Mouse (Mus musculus) ovary, adult 18-20 months (tissue): ENCODE measurements around the gene Btnl10.
A peak's percentile ranks its signal among the peaks of the same experiment; 100 is the strongest.
"Not testable (repeated sequence)": the region's sequence is repeated elsewhere in the genome, so short reads cannot be mapped to it uniquely, and the experiment has no call there.

Source experiments
- DNase-seq: peaks from one replicate; pipeline ENCODE4 v3.0.0; 2022; ENCODE audit warnings: low spot score, mixed read lengths

Btnl10 gene

DNA sequence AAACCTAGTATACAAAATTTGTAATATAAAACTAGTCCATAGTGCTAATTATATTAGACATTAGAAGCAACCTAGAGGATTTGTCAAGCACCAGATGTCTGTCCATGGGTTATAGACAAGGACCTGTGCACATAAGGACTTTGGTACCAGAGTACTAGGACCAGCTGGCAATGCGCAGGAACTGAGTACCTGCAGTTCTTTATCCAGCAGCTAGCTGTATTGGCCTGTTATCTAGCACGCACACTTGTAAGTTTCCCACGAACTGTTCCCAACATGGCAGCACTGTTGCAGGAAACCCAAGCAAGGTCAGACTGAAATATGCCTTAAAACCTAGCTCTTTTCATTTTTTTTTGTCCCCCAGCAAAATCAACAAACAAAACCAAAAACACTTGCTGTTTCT, 12.5 kb downstream of the Btnl10 start:
- DNase-seq, result no peak

DNA sequence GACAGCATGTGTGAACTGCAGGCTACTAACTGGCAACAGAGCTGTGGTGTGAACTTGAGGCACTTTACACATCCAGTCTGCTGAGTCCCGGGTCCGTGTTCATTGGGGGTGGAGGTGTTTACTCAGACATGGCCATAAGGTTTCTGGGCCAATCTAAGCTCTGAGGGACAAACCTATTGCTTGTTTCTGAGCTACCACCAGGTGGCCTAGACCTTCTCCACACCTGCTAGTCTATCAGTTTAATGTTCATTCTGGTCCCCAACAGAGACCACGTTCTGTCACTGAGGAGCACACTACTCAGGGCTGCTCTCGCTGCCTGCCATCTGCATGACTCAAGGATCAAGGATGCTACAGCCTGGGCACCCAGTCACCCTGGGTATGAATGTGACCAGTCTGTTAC, 13.9 kb downstream of the Btnl10 start:
- no peak for DNase-seq

DNA sequence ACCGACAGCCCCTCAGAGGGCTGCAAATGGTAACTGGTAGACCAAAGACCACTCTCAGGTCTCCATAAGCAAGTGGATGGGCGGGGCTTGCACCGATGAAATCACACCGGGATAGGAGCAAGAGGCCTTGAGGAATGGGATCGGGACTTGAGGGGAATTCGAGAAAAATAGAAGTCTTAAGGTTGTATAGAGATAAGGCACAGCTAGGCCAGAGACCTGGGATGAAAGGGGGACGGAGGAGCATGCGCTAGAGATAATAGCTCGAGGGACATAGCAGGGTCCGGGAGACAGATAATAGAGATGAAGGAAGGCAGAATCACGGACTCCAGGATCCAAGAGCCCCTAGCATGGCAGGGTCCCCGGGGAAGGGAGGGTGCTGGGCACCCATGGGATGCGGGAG, 20.2 kb downstream of the Btnl10 start:
- DNase-seq, result no peak

DNA sequence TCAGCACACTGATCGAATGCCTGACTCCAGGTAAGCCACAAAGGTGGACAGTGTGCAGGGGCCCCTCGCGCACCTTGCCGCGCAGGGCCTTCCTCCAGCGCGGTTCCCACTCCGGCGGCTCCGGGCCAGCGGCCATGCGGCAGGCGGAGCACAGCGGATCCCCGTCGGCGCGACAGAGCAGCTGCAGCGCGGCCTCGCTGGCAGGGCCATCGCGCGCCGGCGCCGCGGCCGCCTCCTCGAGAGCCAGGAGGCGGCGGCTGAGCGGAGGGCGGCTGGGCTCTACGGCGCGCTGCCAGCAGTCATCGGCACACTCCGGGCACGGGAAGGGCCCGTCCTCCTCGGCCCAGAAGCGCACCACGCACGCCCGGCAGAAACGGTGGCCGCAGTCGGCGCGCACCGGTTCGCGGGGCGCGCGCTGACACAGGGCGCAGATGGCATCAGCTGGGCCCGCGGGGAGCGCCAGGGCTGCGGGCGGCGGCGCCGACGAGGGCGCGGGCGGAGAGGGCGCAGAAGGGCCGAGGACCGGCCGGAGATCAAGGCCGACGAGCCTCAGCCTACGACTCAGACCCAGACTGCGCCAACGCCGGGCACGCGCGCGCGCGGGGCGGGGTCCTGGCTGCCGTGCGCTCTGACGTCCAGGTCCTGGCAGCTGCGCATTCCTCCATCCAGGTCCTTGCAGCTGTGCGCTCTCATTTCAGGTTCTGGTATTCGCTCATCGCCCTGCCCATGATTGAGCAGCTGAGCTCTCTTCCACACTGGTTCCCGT, 20.8 kb downstream of the Btnl10 start, which contains the start of gene Rnf187:
Rnf187 (minus strand) TSS at position 595 of the 766 bp plus-strand sequence.
- peak; percentile 84 for DNase-seq

DNA sequence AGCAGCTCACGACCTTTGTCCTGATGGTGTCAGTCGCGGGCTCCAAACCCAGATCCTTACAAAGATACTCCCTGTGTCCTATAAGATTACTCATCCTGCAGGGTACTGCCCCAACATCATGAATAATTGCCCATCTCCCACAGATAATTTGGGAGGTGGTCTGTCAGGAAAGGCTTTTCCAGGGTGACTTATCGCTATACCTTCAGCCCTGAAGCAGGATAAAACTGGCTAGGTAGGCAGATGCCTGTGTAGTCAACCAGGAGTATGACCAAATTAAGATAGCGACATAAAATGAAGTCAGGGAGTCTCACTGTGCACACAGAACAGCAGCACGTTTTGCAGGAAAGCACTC, 21.4 kb downstream of the Btnl10 start:
- DNase-seq, result no peak

DNA sequence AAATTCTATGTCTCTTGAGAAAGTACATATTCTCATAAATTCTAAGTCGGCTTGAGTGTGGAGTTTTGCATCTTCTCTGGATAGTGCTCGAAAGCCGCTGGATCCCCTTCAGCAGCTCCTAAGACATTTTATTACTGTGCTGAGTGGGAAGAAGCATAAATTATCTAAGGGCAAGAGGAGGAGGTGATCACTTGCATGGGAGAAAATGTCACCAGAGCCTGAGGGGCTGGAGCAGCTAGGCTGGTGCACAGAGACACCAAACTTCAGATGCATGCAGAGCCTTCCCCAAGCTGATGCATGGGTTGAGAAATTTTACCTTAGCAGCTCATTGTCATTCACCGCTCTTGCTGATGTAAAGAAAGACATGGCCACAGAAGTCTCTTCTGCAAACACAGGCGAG, 26.4 kb downstream of the Btnl10 start:
- DNase-seq, result no peak

DNA sequence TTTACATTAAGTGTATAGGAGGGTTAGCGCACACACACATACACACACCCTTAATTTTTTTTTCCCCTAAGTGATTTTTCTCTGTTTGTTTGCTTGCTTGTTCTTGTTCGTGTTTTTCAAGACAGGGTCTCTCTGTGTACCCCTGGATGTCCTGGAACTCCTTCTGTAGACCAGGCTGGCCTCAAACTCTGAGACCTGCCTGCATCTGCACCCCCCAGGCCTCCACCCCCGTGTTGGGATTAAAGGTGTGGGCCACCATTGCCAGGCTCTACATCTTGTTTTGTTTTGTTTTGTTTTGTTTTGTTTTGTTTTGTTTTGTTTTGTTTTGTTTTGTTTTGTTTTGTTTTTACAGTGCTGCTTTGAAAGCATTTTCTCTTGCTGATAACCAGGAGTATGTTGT, 29.6 kb downstream of the Btnl10 start:
- DNase-seq, result no peak

DNA sequence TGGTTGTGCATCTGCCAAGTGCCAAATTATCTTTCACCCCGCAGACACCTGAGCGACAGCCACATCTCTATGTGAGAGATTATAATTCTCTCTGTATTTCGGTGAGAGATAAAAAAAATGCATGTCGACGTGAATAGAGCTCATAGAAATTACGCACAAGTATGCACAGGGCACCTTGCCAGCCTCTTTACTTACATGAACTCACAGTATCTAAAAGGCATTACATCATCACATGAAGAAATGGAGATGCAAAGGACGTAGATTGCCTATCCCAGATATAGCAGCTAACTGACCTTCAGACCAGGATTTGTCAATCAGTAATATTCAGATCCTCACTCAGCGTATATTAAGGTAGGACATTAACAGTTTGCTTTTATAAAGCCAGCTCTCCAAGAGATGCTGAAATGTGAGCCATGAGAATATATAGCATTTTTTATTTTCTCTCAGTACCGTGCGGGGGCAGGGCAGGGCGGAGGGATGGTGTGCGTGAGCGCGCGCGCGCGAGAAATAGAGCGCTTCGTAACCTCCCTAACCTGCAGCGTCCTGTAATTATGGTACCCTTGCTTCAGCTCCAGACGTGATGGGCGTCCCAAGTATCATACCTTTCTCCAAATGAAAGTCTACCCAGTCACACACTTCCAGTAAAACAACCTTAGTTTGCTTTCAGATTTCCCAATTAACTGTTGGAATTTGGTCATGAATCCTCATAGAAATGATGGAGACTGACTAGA, 30.3 kb downstream of the Btnl10 start:
- no peak for DNase-seq

DNA sequence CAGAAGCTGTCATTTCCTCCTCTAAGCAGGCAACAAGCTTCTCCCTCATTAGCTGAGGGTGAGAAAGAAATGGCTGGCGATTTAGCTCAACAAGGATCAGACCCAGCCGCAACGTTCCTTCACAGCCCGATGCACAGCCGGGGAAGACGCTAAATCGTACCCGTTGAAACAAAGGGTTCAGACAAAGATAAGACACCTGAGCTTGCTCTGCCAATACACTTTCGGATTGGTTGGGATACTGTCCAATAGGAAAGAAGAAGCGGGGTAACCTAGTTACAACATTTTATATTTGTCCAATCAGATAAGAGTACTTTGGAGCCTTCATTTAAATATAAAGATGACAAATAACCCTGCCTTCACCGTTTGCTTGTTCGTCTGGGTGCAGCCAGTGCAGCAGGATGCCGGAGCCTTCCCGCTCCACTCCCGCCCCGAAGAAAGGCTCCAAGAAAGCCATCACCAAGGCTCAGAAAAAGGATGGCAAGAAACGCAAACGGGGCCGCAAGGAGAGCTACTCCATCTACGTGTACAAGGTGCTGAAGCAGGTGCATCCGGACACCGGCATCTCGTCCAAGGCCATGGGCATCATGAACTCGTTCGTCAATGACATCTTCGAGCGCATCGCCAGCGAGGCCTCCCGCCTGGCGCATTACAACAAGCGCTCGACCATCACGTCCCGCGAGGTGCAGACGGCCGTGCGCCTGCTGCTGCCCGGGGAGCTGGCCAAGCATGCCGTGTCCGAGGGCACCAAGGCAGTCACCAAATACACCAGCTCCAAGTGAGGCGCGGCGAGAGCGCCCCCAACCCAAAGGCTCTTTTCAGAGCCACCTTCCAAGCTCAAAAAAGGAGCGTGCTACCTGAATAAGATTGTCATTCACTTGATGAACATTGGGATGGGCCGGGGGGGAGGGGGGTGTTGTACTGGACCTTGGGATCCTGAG, 31.1 kb downstream of the Btnl10 start, which contains the start of gene Hist3h2ba:
Hist3h2ba (plus strand) TSS at position 379 of the 938 bp plus-strand sequence.
- no peak for DNase-seq

DNA sequence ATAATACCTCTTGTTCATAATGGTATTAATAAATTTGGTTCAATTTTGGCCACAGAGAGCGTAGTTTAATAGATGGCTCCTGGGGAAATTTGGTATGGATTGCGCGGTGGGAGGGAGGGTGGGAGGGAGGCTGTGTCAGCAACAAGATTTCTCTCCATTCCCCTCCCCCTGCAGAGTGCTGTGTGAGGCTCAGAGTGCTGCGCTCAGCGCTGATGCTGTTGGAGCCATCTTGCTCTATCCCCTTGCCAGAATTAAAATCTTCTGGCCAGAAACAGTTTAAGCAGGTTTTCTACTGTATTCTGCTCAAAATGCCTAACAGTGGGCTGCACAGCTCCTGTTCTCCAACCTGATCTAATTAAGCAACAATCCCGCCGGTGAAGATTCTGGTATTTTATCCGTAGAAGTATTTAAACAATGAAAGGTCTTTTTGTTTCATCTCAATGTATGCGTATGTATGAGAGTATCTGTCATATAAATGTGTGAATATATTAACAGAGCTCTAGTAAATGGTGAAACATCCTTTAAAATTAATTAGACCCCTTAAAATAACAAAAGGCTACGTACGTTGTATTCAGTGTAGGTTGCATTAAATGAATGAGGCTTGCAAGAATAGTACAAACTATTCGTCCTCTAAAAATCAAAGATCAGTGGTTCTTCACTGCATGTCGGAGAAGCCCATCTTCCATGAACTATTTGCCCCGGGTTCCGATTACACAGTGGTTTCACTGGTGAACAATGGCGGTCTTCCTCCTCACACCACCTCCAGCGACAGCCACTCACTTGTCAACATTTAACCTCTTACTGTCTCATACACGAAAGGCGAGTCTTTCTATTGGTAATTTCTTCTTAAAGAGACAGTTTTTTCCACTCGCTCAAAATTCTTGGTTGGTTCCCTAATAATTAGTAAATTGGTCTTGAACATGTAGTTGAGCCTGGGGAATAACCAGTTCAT, 32.0 kb downstream of the Btnl10 start:
- no peak for DNase-seq

DNA sequence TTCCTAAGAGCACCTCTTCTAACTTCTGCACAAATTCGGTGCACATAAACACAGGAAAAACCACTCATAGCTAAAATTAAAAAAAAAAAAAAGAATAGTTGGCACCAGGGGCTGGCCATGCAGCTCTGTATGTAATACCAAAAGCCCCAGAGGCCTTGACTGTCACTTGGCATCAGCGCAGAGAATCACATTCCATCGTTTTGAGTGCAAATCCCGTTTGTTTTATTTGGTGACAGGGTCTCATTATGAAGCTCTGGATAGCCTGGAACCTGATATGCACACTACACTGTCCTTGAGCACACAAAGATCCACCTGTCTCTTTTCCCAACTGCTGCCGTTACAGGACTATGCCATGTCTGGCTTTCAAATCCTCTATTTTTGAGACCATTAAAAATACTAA, 33.5 kb downstream of the Btnl10 start:
- no peak for DNase-seq

DNA sequence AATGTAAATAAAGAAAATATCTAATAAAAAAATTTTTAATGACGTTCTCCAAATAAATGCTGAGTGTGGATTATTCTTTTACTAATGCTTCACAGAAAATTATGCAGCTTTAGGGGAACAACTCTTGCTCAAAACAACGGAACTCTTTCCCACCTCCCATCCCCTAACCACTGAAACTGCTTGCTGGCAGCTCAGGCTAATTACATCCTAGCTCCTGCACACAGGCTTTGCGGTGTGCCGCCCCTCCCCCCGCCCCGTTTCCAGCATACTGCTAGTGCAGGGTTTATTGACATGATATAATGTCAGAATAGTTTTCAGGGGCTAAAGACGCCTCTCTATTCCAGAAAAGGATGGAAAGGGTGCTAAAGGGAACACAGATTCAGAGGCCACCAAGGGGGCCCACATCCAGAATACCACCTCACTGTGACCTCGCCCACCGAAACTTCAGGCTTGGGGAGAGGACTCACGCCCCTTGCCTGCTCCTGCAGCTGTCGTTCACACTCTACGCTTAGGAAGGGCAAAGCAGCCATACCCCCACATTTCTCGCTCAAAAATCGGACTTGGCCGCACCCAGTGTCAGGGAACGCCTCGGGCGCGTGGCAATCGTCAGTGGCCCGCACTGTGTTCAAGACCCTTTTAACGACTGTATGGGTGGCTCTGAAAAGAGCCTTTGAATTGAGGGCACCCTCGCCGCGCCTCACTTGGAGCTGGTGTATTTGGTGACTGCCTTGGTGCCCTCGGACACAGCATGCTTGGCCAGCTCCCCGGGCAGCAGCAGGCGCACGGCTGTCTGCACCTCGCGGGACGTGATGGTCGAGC, 35.9 kb downstream of the Btnl10 start:
- no peak for DNase-seq

DNA sequence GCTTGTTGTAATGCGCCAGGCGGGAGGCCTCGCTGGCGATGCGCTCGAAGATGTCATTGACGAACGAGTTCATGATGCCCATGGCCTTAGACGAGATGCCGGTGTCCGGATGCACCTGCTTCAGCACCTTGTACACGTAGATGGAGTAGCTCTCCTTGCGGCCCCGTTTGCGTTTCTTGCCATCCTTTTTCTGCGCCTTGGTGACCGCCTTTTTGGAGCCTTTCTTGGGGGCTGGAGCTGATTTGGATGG, 36.4 kb downstream of the Btnl10 start:
- DNase-seq, result not testable (repeated sequence)

DNA sequence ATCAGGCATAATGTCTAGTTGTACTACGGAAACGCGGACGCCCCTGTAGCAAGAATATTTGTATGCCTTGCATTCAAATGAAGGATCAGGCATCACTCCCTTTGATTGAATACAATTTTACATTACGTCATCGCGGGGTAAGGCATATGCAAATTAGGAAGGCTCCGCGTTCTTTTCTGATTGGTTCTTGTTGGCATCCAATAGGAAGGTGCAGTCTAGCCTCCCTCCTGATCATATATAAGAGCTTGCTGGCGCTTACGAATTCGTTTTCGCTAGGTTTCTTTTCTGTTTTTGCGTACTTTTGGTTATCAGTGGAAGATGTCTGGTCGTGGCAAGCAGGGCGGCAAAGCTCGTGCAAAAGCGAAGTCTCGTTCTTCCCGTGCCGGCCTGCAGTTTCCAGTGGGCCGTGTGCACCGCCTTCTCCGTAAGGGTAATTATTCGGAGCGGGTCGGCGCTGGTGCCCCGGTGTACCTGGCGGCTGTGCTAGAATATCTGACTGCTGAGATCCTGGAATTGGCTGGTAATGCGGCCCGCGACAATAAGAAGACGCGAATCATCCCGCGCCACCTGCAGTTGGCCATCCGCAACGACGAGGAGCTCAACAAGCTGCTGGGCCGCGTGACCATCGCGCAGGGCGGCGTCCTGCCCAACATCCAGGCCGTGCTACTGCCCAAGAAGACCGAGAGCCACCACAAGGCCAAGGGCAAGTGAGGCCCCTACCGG, 36.9 kb downstream of the Btnl10 start, which contains the start of the genes Hist3h2a and Trim17:
Hist3h2a (plus strand) TSS at position 266 of the 723 bp plus-strand sequence.
Trim17 (plus strand) TSS at position 266 of the 723 bp plus-strand sequence.
- DNase-seq, result peak; percentile 83

DNA sequence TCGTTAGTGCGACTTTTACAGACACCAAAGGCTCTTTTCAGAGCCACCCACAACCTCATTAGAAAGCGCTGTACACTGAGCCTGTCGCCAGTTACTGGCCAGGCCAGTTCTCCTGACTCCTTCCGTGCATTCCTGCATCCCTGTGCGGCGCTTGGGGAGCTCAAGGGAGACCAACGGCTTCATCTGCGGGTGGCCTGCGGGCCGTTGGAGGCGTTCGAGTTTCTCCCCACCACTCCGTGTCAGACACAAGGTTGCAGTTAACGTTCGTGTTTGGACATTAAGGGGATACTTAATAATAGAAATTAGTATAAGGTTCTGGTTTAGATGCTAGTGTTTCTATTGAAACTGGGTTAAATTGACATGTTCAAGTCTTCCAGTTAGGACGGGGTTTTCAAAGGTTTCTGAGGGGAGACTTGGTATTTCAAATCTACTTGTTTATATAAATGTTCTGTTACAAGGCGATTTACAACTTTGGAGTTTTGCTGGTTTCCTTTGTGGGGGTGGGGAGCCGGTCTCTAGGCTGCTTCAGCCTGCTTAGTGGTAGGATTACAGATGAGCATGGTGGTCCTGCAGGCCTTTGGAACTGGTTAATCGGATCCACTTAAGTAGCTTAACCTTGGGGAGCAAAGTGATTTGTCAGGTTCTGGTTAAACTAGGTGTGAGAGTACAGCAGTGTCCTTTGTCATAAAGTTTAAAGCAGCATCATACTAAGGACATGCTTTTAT, 37.6 kb downstream of the Btnl10 start:
- DNase-seq, result no peak

DNA sequence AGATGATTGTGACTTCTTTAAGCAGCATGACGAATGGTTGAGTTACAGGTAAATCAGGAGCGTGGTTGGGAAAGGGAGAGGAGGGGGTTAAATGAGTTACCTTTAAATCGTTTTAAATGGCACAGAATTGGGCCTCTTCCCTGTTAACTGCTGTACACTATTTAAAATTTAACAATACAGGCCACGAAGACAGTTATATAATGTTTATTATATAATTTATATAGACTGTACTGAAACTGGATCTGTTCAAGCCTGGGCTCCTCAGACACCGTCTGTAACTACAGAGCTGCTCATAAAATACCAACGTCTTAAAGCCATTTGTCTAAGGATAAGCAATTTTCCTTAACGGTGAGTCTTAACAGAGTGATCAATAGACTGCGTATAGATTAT, 38.2 kb downstream of the Btnl10 start:
- no peak for DNase-seq

DNA sequence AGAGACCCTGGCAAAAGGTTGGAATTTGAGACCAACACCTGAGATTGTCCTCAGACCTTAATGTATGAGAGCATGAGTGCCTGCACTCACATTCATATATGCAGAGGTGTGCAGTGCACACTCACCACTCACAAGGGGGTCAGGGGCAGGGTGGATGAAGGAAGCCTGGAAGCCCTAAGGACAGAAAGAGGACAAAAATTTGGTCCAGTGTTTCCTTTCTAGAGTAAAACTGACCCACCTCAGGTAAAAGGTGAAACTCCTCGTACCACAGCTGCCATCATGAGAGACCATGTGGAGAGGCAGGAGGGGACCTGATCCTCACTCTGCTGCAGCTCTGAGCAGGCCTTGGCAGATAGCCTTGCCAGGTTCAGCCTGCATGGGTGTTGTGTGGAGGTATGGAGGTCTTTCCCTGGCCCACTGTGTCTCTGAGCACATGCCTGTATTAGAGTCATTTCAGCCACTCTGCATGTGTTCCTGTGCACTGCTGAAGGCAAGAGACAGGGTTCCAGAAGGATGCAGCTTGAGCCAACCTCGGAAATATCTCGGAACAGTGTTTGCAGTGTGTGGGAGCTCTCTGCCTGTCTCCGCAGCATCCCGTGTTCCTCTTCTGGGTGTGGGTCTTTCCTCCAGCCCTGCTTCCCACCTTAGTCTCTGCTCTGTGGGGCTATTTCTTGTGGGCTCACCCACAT, 39.7 kb downstream of the Btnl10 start:
- no peak for DNase-seq

DNA sequence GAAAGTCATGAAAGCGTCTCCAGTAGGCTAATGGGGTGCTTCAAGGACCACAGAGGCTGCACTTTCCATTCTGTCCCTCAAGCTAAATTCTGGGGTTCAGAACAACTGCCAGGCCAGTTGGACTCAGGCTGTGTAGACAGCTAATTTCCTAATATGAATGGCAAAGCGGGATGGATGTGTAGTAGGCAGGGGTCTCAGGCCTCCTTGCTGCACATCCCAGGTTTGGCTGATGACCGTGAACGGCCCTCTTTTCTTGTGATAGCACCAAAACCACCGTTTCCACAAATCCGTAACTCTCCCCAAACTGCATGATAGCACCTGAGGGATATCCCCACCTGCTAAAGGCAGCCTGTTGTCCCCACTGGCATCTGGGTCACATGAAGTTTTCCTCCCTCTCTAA, 40.8 kb downstream of the Btnl10 start:
- DNase-seq, result no peak
